Mouse (Mus musculus) limb, embryonic 14.5 days (tissue): ENCODE results near the gene Tnfrsf13b. TPM values are rescaled to one million over a fixed set of nuclear protein-coding genes. Genes with fewer than 3 reads are reported as not detected.

Source experiments
- ATAC-seq: fragments of 200-750 bp; cut with Nextera tagmentation; 2 replicates; pipeline ENCODE4 v1.8.0; 2017; ENCODE audit warnings: low read depth, moderate number of reproducible peaks, moderate TSS enrichment; ENCODE audit not compliant: low FRiP score
- DNase-seq: peaks from one replicate; pipeline ENCODE4 v3.0.0-alpha.2; 2015; ENCODE audit warnings: low spot score
- H3K27ac ChIP-seq: fragments of 300-500 bp; sonication (generic); replicated peaks from 2 replicates; pipeline ENCODE4 v1.5.1; 2014; ENCODE audit warnings: low read depth, mild to moderate bottlenecking, low read length, moderate library complexity, mixed read lengths
- H3K27me3 ChIP-seq: fragments of 300-500 bp; sonication (generic); 2 replicates; pipeline ENCODE4 v1.6.1; 2014; ENCODE audit warnings: low read length, mixed read lengths; ENCODE audit not compliant: control insufficient read depth, insufficient read depth
- H3K36me3 ChIP-seq: fragments of 300-500 bp; sonication (generic); 2 replicates; pipeline ENCODE4 v1.6.1; 2014; ENCODE audit warnings: mild to moderate bottlenecking, low read length, moderate library complexity, mixed read lengths; ENCODE audit not compliant: control insufficient read depth, insufficient read depth
- H3K4me1 ChIP-seq: fragments of 300-500 bp; sonication (generic); 2 replicates; pipeline ENCODE4 v1.6.1; 2014; ENCODE audit warnings: antibody characterized with exemption, low read length, mixed read lengths; ENCODE audit not compliant: control insufficient read depth, insufficient read depth
- H3K4me2 ChIP-seq: fragments of 300-500 bp; sonication (generic); replicated peaks from 2 replicates; pipeline ENCODE4 v1.6.1; 2014; ENCODE audit warnings: low read depth, mild to moderate bottlenecking, low read length, moderate library complexity; ENCODE audit not compliant: severe bottlenecking
- H3K4me3 ChIP-seq: fragments of 300-500 bp; sonication (generic); replicated peaks from 2 replicates; pipeline ENCODE4 v1.5.1; 2014; ENCODE audit warnings: low read length
- H3K9ac ChIP-seq: fragments of 300-500 bp; sonication (generic); 2 replicates; pipeline ENCODE4 v1.6.1; 2014; ENCODE audit warnings: mild to moderate bottlenecking, low read depth, low read length, moderate library complexity; ENCODE audit not compliant: severe bottlenecking
- H3K9me3 ChIP-seq: fragments of 300-500 bp; sonication (generic); 2 replicates; pipeline ENCODE4 v1.6.1; 2016; ENCODE audit warnings: low read length; ENCODE audit not compliant: control insufficient read depth
- POLR2A ChIP-seq: fragments of 200-500 bp; IDR thresholded peaks from 2 replicates; pipeline ENCODE4 v1.8.0; 2012; ENCODE audit warnings: inconsistent platforms, mild to moderate bottlenecking, moderate library complexity, borderline replicate concordance; ENCODE audit not compliant: insufficient read depth, insufficient read length; ENCODE audit errors: extremely low read depth
- WGBS: fragments of 180-500 bp; shearing (Covaris S2); extraction: QIAGEN DNeasy Blood & Tissue Kit; methylation state at CpG from one replicate; pipeline ENCODE4 v1.1.7; 2014; 5-methylcytosine and 5-hydroxymethylcytosine counted together
- polyA plus RNA-seq, 2 experiments: library from polyadenylated mRNA; depleted of rRNA in 1 of 2; stranded (reverse) in 1 of 2; unstranded in 1 of 2; fragments of >200 nt; fragmentation: Nextera tagmentation in 1 of 2; extraction: Ambion mirVana in 1 of 2; gene quantifications; 2 replicates each; pipeline versions ENCODE4 v1.2.1 to v1.2.3; 2012 to 2014

The Tnfrsf13b gene
- polyA plus RNA-seq, 2 experiments = 2.2 to 5.1 TPM

DNA sequence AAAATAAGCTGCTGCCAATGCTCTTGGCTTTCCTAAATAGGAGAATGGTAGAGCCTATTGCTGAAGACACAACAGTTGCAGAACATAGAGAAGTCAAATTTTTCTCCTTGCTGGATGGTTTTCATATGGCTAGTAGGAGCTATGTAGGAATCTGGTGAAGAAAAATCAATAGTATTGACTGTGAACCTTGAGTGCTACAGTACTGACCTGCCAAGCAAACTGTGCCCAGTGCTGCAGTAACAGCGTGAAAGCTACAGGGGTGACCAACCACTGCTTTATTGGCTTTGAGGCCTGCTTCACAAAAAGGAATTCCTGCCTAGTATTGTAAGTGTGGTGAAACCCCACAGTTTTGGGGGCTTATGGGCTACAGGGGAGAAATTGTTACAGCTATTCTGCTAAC is 28.5 kb upstream of the Tnfrsf13b start:
- Histone ChIP-seq H3K36me3 (no peaks in the 10 kb centered on the region), H3K4me1 (no peaks in the 10 kb centered on the region), H3K4me3 (no peak overlapping the region), H3K27ac (no peak overlapping the region), H3K9ac (no peak overlapping the region), H3K9me3 (peaks cover 4% of the 10 kb centered on the region; the same call in 1 of the 2 replicates), H3K27me3 (no peaks in the 10 kb centered on the region), H3K4me2 (no peak overlapping the region)
- no peak for ATAC-seq
- no peak for DNase-seq
- no peak for TF ChIP-seq POLR2A
- 57% methylated on average over 1 of the region's 1 CpGs for WGBS

DNA sequence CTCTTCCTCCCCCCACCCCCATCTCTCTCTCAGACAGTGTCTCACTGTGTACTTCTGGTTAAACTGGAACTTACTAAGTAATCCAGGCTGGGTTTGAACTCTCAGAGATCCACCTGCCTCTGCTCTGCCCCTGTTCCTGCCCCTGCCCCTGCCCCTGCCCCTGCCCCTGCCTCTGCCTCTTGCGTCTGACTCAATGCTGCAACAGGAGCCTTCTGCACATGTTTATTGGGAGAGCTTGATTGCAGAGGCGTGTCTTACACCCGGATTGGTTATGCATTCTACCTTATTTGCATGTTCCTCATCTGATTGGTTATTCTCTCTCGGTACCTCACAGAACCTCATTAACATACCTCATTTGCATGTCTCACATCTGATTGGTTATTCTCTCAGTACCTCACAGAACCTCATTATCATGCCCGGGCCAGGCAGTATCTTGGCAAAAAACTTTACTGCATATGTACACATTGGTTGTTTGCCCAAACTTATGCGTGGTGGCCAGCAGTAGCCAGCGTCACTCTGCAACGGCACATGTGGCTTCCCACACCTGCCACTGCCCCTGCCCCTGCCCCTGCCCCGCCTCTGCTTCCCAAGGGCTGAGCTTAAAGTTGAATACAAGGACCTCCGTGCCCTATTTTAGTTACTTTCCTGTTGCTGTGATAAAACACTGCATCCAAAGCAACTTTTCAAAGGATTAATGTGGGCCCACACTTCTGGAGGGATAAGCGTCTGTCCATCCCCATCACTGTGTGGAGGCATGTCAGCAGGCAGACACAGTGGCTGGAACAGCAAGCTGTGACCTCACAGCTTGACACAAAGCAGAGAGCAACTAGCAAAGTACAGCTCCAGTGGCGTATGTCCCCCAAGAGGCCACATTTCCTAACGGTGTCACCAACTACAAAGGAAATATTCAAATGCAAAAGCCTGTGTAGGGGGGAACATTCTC is 23.9 kb upstream of the Tnfrsf13b start:
- Histone ChIP-seq H3K9me3 (no peaks in the 10 kb centered on the region), H3K27me3 (no peaks in the 10 kb centered on the region), H3K4me2 (no peak overlapping the region), H3K36me3 (no peaks in the 10 kb centered on the region), H3K9ac (no peak overlapping the region), H3K4me1 (no peaks in the 10 kb centered on the region), H3K4me3 (no peak overlapping the region), H3K27ac (no peak overlapping the region)
- no peak for TF ChIP-seq POLR2A
- ATAC-seq = no peak
- WGBS = 74% methylated on average over 12 of the region's 13 CpGs
- no peak for DNase-seq

- Histone ChIP-seq H3K4me3 (no peak overlapping the region), H3K9ac (no peak overlapping the region), H3K4me1 (no peaks in the 10 kb centered on the region), H3K4me2 (no peak overlapping the region; the same call in 1 of the 2 replicates), H3K27me3 (no peaks in the 10 kb centered on the region), H3K27ac (no peak overlapping the region), H3K36me3 (no peaks in the 10 kb centered on the region), H3K9me3 (no peaks in the 10 kb centered on the region)
- no peak for TF ChIP-seq POLR2A
- ATAC-seq = peak; percentile 94
- 19% methylated on average over 20 of the region's 20 CpGs for WGBS
- DNase-seq = peak; percentile 94
These were observed 22.2 kb upstream of the Tnfrsf13b start for GRCm38 (mm10) chr11:61104241-61104901.

DNA sequence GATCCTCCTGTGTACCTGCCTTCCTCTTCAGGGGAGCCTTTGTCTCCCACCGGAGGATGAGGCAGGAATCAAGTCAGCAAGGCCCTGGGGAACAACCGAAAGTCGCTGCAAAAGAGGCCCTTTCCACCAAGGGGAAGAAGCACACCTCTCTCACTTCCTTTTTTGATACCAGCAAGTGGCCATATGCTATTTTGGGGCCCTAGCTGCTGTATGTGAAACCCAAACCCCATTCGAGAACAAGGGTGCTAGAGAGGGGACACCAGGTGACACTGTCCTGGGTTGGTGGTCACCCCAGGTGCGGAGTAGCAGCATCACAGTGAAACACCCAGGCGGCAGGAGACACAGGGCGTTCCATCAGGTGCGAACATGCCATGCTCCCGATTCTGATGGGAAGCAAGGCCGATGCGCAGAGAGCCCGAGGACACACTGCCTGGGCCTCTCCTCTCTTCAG is 17.6 kb upstream of the Tnfrsf13b start:
- WGBS = 85% methylated on average over 12 of the region's 12 CpGs
- DNase-seq = no peak
- H3K9ac ChIP-seq = no peak overlapping the region
- TF ChIP-seq POLR2A = no peak
- no peak overlapping the region for H3K4me3 ChIP-seq
- no peak overlapping the region for H3K27ac ChIP-seq
- ATAC-seq = no peak
- H3K27me3 ChIP-seq = no peaks in the 10 kb centered on the region
- H3K4me2 ChIP-seq = no peak overlapping the region
- no peaks in the 10 kb centered on the region for H3K9me3 ChIP-seq
- H3K4me1 ChIP-seq = no peaks in the 10 kb centered on the region
- H3K36me3 ChIP-seq = no peaks in the 10 kb centered on the region

- Histone ChIP-seq H3K4me3 (no peak overlapping the region), H3K27ac (no peak overlapping the region), H3K36me3 (no peaks in the 10 kb centered on the region), H3K9me3 (no peaks in the 10 kb centered on the region), H3K4me2 (no peak overlapping the region), H3K27me3 (no peaks in the 10 kb centered on the region), H3K4me1 (no peaks in the 10 kb centered on the region), H3K9ac (no peak overlapping the region)
- no peak for TF ChIP-seq POLR2A
- 83% methylated on average over 6 of the region's 6 CpGs for WGBS
- ATAC-seq = no peak
- no peak for DNase-seq
These were observed 16.8 kb upstream of the Tnfrsf13b start for GRCm38 (mm10) chr11:61109707-61110106.
